In genomic region chr11:102087931-102088898, GRCm38 (mm10) we compare ENCODE assay signal across 8 mouse cellular contexts. TPM values are rescaled to one million over a fixed set of nuclear protein-coding genes. Genes with fewer than 3 reads are reported as not detected.
DNase-seq lines count a peak whose midpoint lies in the region; ATAC-seq and TF ChIP-seq lines count a peak whose summit lies in the region.

Gene Mpp2 (minus strand): TSS chr11:102088515.

- TF ChIP-seq RAD21 in CH12.LX (IDR thresholded peaks at IDR 0.05; ENCODE audit: low read depth, low read length): no peak

- H3K27ac ChIP-seq in CH12.LX (ENCODE audit: insufficient read depth, low read depth): no peak within 1 kb of the TSS
- no peak within 1 kb of the TSS for H3K27ac ChIP-seq in bone marrow macrophage, adult 2 months (ENCODE audit: insufficient read depth, low read depth, low read length)
- peak within 1 kb of the TSS; percentile 91 for H3K27ac ChIP-seq in embryonic facial prominence, embryonic 14.5 days (replicated peaks; ENCODE audit: low read depth, low read length)
- H3K27ac ChIP-seq in midbrain, embryonic 16.5 days (ENCODE audit: low read length): peak within 1 kb of the TSS; percentile 99

- peaks cover 13% of the 10 kb centered on the region for H3K9me3 ChIP-seq in CH12.LX (replicated peaks; ENCODE audit: low read length)
- no peaks in the 10 kb centered on the region for H3K9me3 ChIP-seq in embryonic facial prominence, embryonic 14.5 days (ENCODE audit: control insufficient read depth, low read length)
- no peaks in the 10 kb centered on the region for H3K9me3 ChIP-seq in midbrain, embryonic 16.5 days (replicated peaks; ENCODE audit: control insufficient read depth, low read length, poor library complexity, severe bottlenecking)

- peaks cover 85% of the 10 kb centered on the region for H3K27me3 ChIP-seq in CH12.LX (replicated peaks)
- no peaks in the 10 kb centered on the region for H3K27me3 ChIP-seq in embryonic facial prominence, embryonic 14.5 days (replicated peaks; ENCODE audit: control insufficient read depth, insufficient read depth, low read length)
- H3K27me3 ChIP-seq in midbrain, embryonic 16.5 days (ENCODE audit: control insufficient read depth, insufficient read depth, low read depth, low read length): no peaks in the 10 kb centered on the region
- H3K27me3 ChIP-seq in splenic B cell, adult 2 months (ENCODE audit: control insufficient read depth, insufficient read depth, low read length, poor library complexity, severe bottlenecking): no peaks in the 10 kb centered on the region

- peaks cover 3 to 31% of the 10 kb centered on the region in 2 experiments; a peak in 3 of 4 replicates for H3K4me1 ChIP-seq in CH12.LX (ENCODE audit: control insufficient read depth in 1 of 2, insufficient read depth in 2 of 2)
- peaks cover 2% of the 10 kb centered on the region; the same call in 1 of the 2 replicates for H3K4me1 ChIP-seq in bone marrow macrophage, adult 2 months (ENCODE audit: control insufficient read depth, insufficient read depth, low read length)
- H3K4me1 ChIP-seq in embryonic facial prominence, embryonic 14.5 days (ENCODE audit: control insufficient read depth, insufficient read depth, low read length): 0 out of 2 replicates have a peak, but pooled peaks cover 9% of the 10 kb centered on the region
- H3K4me1 ChIP-seq in midbrain, embryonic 16.5 days (ENCODE audit: control insufficient read depth, insufficient read depth, low read length): peaks cover 20% of the 10 kb centered on the region

- peak; percentile 67 for DNase-seq in CH12.LX (ENCODE audit: extremely low read depth)
- DNase-seq in embryonic facial prominence, embryonic 14.5 days (ENCODE audit: low spot score): peak; percentile 93
- peak; percentile 74 for DNase-seq in heart, adult 8-10 months (ENCODE audit: low spot score)
- DNase-seq in kidney, adult 8-10 months: peak; percentile 50 to 51
- peak; percentile 95 for DNase-seq in liver
- DNase-seq in splenic B cell, adult 2 months (ENCODE audit: low read depth, low spot score): peak; percentile 4

- dilution Hi-C loops in CH12.LX (cut with MboI; ENCODE audit: extremely low pct_ligation_motif_present, extremely low pct_unique_long_range_greater_than_20kb, low sequenced_read_pairs): no loop called here

- no peak for TF ChIP-seq EP300 in CH12.LX (IDR thresholded peaks at IDR 0.05; ENCODE audit: low read length)

- TF ChIP-seq POLR2A in CH12.LX (IDR thresholded peaks at IDR 0.05; ENCODE audit: low read depth, low read length): peak; percentile 47
- TF ChIP-seq POLR2A in bone marrow macrophage, adult 2 months (IDR thresholded peaks at IDR 0.05; ENCODE audit: borderline replicate concordance, low read depth, low read length): no peak

- H3K36me3 ChIP-seq in CH12.LX (replicated peaks in 1 of 2; ENCODE audit: control insufficient read depth in 1 of 2, insufficient read depth in 1 of 2, low read length in 1 of 2): no peaks in the 10 kb centered on the region
- peaks cover 3% of the 10 kb centered on the region; the same call in 1 of the 2 replicates for H3K36me3 ChIP-seq in embryonic facial prominence, embryonic 14.5 days (ENCODE audit: control insufficient read depth, insufficient read depth, low read length)
- no peaks in the 10 kb centered on the region for H3K36me3 ChIP-seq in midbrain, embryonic 16.5 days (ENCODE audit: control insufficient read depth, insufficient read depth, low read length)
- H3K36me3 ChIP-seq in splenic B cell, adult 2 months (ENCODE audit: control insufficient read depth, insufficient read depth, low read length, poor library complexity, severe bottlenecking): no peaks in the 10 kb centered on the region

- H3K9ac ChIP-seq in CH12.LX (ENCODE audit: insufficient read depth, low read depth): peak within 1 kb of the TSS; percentile 30
- peak within 1 kb of the TSS; percentile 72 for H3K9ac ChIP-seq in embryonic facial prominence, embryonic 14.5 days (ENCODE audit: low read depth, low read length)
- H3K9ac ChIP-seq in midbrain, embryonic 16.5 days (ENCODE audit: low read depth, low read length): peak within 1 kb of the TSS; percentile 83

- peak within 1 kb of the TSS; percentile 98 for H3K4me2 ChIP-seq in CH12.LX (ENCODE audit: insufficient read depth, low read depth, poor library complexity, severe bottlenecking)
- H3K4me2 ChIP-seq in embryonic facial prominence, embryonic 14.5 days (ENCODE audit: low read depth, low read length): peak within 1 kb of the TSS; percentile 72
- H3K4me2 ChIP-seq in midbrain, embryonic 16.5 days (ENCODE audit: low read length): peak within 1 kb of the TSS; percentile 64

- peak within 1 kb of the TSS; percentile 36 to 69 (median 63) for H3K4me3 ChIP-seq in CH12.LX (replicated peaks in 1 of 3; ENCODE audit: low read depth in 2 of 3, low read length in 2 of 3, poor library complexity in 1 of 3)
- H3K4me3 ChIP-seq in bone marrow macrophage, adult 2 months (ENCODE audit: insufficient read depth, low read length): peak within 1 kb of the TSS; percentile 46
- H3K4me3 ChIP-seq in embryonic facial prominence, embryonic 14.5 days (ENCODE audit: low read depth, low read length): peak within 1 kb of the TSS; percentile 62
- peak within 1 kb of the TSS; percentile 61 for H3K4me3 ChIP-seq in midbrain, embryonic 16.5 days (ENCODE audit: low read depth, low read length)

- in situ Hi-C loops in CH12.LX (cut with MboI; ENCODE audit: low pct_ligation_motif_present, low pct_unique_long_range_greater_than_20kb, low sequenced_read_pairs): no loop called here

- no peaks in the 10 kb centered on the region for H3K79me2 ChIP-seq in CH12.LX (replicated peaks; ENCODE audit: control insufficient read depth, extremely low read depth, insufficient read depth, poor library complexity, severe bottlenecking)

- no peak for TF ChIP-seq CTCF in CH12.LX (conservative IDR thresholded peaks at IDR 0.05 in 1 of 2, IDR thresholded peaks at IDR 0.05 in 1 of 2; ENCODE audit: low read depth in 2 of 2, low read length in 2 of 2)
- TF ChIP-seq CTCF in bone marrow macrophage, adult 2 months (IDR thresholded peaks at IDR 0.05; ENCODE audit: low read depth, low read length): no peak

- under 1% methylated on average over 39 of the region's 49 CpGs for WGBS in embryonic facial prominence, embryonic 14.5 days
- under 1% methylated on average over 49 of the region's 49 CpGs for WGBS in midbrain, embryonic 16.5 days

- peak; percentile 63 for ATAC-seq in embryonic facial prominence, embryonic 14.5 days (ENCODE audit: low read depth)
- ATAC-seq in midbrain, embryonic 16.5 days: peak; percentile 71

TF ChIP-seq in CH12.LX, 34 proteins besides CTCF, POLR2A, EP300 and RAD21:
- 0 out of 2 replicates have a peak, but pooled peaks have one; percentile 56 for TF ChIP-seq RCOR1 (conservative IDR thresholded peaks at IDR 0.05; ENCODE audit: low read depth, low read length)
- no peak for TF ChIP-seq UBTF (IDR thresholded peaks at IDR 0.05; ENCODE audit: low read depth, low read length)
- no peak for TF ChIP-seq E2F4 (IDR thresholded peaks at IDR 0.05; ENCODE audit: insufficient replicate concordance, low read depth, low read length)
- TF ChIP-seq TCF12 (IDR thresholded peaks at IDR 0.05; ENCODE audit: low read depth, low read length): 0 out of 2 replicates have a peak, but pooled peaks have one; percentile 17
- TF ChIP-seq HCFC1 (IDR thresholded peaks at IDR 0.05; ENCODE audit: low read depth, low read length): no peak; the same call in none of the 2 replicates
- TF ChIP-seq CHD1 (IDR thresholded peaks at IDR 0.05; ENCODE audit: low read depth, low read length): peak; percentile 65; the same call in 1 of the 2 replicates
- 0 out of 2 replicates have a peak, but pooled peaks have one; percentile 23 for TF ChIP-seq NELFE (IDR thresholded peaks at IDR 0.05; ENCODE audit: low read depth, low read length)
- no peak for TF ChIP-seq GABPA (IDR thresholded peaks at IDR 0.05; ENCODE audit: insufficient replicate concordance, low read depth, low read length)
- peak; percentile 34; the same call in 1 of the 2 replicates for TF ChIP-seq ETS1 (conservative IDR thresholded peaks at IDR 0.05; ENCODE audit: low read depth, low read length)
- no peak for TF ChIP-seq USF2 (conservative IDR thresholded peaks at IDR 0.05; ENCODE audit: low read depth, low read length)
- TF ChIP-seq MAFK (IDR thresholded peaks at IDR 0.05; ENCODE audit: insufficient replicate concordance, low read length): no peak
- peak; percentile 19; the same call in 1 of the 2 replicates for TF ChIP-seq NRF1 (IDR thresholded peaks at IDR 0.05; ENCODE audit: low read depth, low read length)
- 0 out of 2 replicates have a peak, but pooled peaks have one; percentile 58 for TF ChIP-seq MAZ (IDR thresholded peaks at IDR 0.05; ENCODE audit: low read depth, low read length)
- no peak for TF ChIP-seq ZC3H11A (IDR thresholded peaks at IDR 0.05; ENCODE audit: low read depth, low read length)
- TF ChIP-seq ELF1 (IDR thresholded peaks at IDR 0.05; ENCODE audit: low read depth, low read length): peak; percentile 73
- no peak; the same call in 1 of the 2 replicates for TF ChIP-seq IRF4 (IDR thresholded peaks at IDR 0.05; ENCODE audit: low read depth, low read length)
- 0 out of 2 replicates have a peak, but pooled peaks have one; percentile 14 for TF ChIP-seq TBP (conservative IDR thresholded peaks at IDR 0.05; ENCODE audit: low read depth, low read length)
- peak; percentile 91 for TF ChIP-seq SIN3A (IDR thresholded peaks at IDR 0.05; ENCODE audit: low read length)
- 0 out of 2 replicates have a peak, but pooled peaks have one; percentile 19 for TF ChIP-seq MXI1 (IDR thresholded peaks at IDR 0.05; ENCODE audit: low read depth, low read length)

RNA-seq across cellular contexts. Expression of gene Mpp2, which starts in this region (rescaled TPM):
- 1.4 and 3.1 TPM in 2 replicates for total RNA-seq in CH12.LX (2012; rRNA removed)
- 0.35 and 0.46 TPM in 2 replicates for total RNA-seq in CH12.LX (2014; rRNA removed)
- polyA plus RNA-seq in CH12.LX (2012; ENCODE audit: insufficient read length, low read depth): 0.76 and 0.83 TPM in 2 replicates
- not detected in 2 replicates for polyA plus RNA-seq in bone marrow macrophage, adult 2 months (2012; ENCODE audit: insufficient read depth, insufficient read length, missing spikeins)
- polyA plus RNA-seq in embryonic facial prominence, embryonic 14.5 days (2014; fragmentation: Nextera tagmentation; extraction: Ambion mirVana): 7.6 and 8.4 TPM in 2 replicates
- 1 to 10 TPM; 2.6 to 4.7 (median 4.3) TPM for total RNA-seq in heart, adult 8-10 months (2022)
- polyA plus RNA-seq in midbrain, embryonic 16.5 days (2015; fragmentation: Nextera tagmentation; extraction: Ambion mirVana): 31.8 and 39.9 TPM in 2 replicates

Comparison
In these comparisons a context has a peak if more than half of its experiments do, and no peak if none do; other contexts are left out.
1. DNase-seq: peak in every context shown above with its lines; median percentile 95 in liver; 93 in embryonic facial prominence, embryonic 14.5 days; 74 in heart, adult 8-10 months; 67 in CH12.LX; 50 in kidney, adult 8-10 months; 4 in splenic B cell, adult 2 months.
2. H3K27ac ChIP-seq: peak in embryonic facial prominence, embryonic 14.5 days (single experiment) and midbrain, embryonic 16.5 days (single experiment); none in CH12.LX (single experiment) and bone marrow macrophage, adult 2 months (single experiment).
3. H3K9ac ChIP-seq: peak in every context shown above with its lines; median percentile 83 in midbrain, embryonic 16.5 days; 72 in embryonic facial prominence, embryonic 14.5 days; 30 in CH12.LX.
4. Peak in every context shown above with its lines, with median percentiles within 50 percentile points of each other: H3K4me2 ChIP-seq and H3K4me3 ChIP-seq.